Mouse (Mus musculus): ENCODE data around the gene Tm7sf3.

Tm7sf3 gene

DNA sequence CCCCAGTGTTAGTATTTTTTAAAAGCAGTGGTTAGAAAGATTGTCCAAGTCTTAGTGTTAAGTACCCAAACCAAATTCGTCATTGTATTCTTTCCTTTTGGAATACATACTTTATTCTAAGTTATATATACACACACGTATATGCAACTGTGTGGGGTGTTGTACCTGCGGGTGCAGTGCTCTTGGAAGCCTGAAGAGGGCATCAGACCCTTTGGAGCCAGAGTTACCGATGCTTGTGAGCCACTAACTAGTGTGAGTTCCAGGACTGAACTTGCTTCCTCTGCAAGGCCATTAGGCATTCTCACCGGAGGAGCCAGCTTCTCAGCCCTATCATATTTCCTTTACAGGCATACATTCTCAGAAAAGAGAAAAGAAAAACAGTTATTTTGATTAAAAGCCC lies 20.1 kb upstream of the Tm7sf3 start:
- in situ Hi-C loops (cut with MboI; ENCODE audit: low sequenced_read_pairs): loop anchor here (10.0 to 25.0 kb wide), 2 partner anchors 92 to 325 kb away; no protein-coding TSS in a partner anchor

GRCm38 (mm10) chr6:146661655-146662054 lies 19.0 kb upstream of the Tm7sf3 start:
- in situ Hi-C loops (cut with MboI; ENCODE audit: low sequenced_read_pairs): loop anchor here (10.0 to 25.0 kb wide), 2 partner anchors 93 to 326 kb away; no protein-coding TSS in a partner anchor

DNA sequence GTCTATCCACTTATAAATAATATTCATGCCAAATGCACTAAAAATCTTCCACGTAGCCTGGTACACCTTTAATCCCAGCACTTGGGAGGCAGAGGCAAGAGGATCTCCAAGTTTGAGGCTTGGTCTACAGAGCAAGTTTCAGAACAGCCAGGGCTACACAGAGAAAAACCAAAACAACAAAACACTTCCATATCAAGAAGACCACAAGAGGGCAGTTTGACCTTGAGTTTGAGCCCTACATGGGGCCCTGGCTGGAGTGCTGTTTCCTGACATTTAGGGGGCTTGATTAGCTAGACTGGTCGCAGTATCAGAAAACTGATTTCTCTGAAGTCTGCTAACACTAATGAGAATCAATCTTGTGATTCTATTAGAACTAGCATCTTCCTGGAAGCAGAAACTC lies 18.0 kb upstream of the Tm7sf3 start:
- in situ Hi-C loops (cut with MboI; ENCODE audit: low sequenced_read_pairs): loop anchor here (10.0 to 25.0 kb wide), 2 partner anchors 94 to 327 kb away; no protein-coding TSS in a partner anchor

DNA sequence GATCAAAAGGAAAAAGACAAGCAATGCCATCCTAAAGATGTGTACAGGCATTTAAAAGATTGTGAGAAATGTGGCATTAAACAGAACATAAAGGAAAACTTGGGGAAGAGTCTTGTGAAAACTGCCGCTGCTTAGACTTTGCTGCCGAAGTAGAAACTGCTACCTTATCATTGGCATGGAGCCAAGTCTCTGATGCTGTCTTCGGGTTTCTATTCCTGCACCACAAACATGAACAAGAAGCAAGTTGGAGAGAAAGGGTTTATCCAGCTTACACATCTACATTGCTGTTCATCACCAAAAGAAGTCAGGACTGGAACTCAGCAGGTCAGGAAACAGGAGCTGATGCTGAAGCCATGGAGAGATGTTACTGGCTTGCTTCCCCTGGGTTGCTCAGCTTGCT lies 10.6 kb upstream of the Tm7sf3 start:
- in situ Hi-C loops (cut with MboI; ENCODE audit: low sequenced_read_pairs): loop anchor here (25.0 kb wide), 1 partner anchor 334 kb away; no protein-coding TSS in a partner anchor

- in situ Hi-C loops (cut with MboI; ENCODE audit: low sequenced_read_pairs): loop anchor here (25.0 kb wide), 1 partner anchor 336 kb away; no protein-coding TSS in a partner anchor
Observed at GRCm38 (mm10) chr6:146651431-146651830, 8.8 kb upstream of the Tm7sf3 start.

DNA sequence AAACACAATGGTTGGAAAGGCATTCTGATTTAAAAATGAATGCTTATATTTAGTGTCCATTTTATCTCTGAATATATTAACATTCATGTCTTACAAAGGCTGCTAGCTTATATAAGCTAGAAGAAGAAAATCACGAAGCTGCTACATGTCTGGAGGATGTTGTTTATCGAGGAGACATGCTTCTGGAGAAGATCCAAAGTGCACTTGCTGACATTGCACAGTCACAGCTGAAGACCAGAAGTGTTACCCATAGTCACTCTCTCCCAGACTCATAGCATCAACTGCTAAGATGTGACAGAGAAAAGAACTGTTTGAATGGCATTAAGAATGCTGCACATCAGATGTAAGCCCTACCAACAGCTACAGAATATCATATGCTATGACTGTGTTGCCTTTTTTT lies 7.4 kb upstream of the Tm7sf3 start:
- in situ Hi-C loops (cut with MboI; ENCODE audit: low sequenced_read_pairs): loop anchor here (25.0 kb wide), 1 partner anchor 337 kb away; no protein-coding TSS in a partner anchor

DNA sequence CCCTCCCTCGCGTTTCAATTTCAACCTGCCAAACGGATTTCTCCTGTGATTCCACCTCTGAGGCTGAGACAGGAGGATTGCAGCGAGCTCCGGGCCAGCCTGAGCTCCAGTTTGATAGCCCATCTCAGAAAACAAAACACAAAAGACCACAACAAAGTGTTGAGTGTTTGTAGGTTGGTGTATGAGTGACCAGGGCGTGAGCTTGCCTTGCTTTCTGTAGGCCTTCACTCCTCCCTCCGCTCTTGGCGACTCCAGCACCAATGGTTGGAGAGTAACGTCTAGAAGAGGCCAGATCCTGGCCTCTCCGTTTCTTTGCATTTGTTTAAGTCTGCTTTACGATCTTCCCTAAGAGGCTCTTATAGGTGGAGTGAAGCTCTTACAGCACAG lies 553 bp upstream of the Tm7sf3 start:
- in situ Hi-C loops (cut with MboI; ENCODE audit: low sequenced_read_pairs): no loop called here

DNA sequence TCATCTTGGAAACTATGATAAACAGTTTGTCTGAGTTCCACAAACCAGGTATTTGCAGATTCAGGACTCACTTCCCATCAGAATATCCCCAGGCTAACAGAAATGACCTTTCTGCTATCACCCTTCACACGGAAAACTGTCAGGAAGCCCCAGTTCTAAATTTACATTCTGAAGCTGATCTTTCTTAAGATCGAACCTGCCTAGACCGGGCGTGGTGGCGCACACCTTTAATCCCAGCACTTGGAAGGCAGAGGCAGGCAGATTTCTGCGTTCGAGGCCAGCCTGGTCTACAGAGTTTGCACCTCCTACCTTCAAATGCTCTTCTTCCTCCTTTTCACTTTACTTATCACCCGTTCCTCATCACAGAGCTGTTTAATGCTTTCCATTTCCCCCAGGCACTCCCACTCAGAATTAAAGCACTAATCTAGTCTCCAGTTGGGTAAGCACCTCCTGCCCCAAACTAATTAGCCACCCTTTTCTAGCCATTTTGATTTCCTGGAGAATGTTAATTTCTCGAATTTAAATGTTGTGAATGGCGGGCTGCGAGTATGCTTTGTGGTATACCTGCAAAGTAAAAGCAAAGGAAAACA lies 908 bp downstream of the Tm7sf3 start:
- in situ Hi-C loops (cut with MboI; ENCODE audit: low sequenced_read_pairs): no loop called here

GRCm38 (mm10) chr6:146640991-146641390 lies 1.6 kb downstream of the Tm7sf3 start:
- in situ Hi-C loops (cut with MboI; ENCODE audit: low sequenced_read_pairs): no loop called here

GRCm38 (mm10) chr6:146640068-146640965 lies 2.3 kb downstream of the Tm7sf3 start:
- in situ Hi-C loops (cut with MboI; ENCODE audit: low sequenced_read_pairs): no loop called here

GRCm38 (mm10) chr6:146636482-146636881 lies 6.1 kb downstream of the Tm7sf3 start:
- in situ Hi-C loops (cut with MboI; ENCODE audit: low sequenced_read_pairs): no loop called here

GRCm38 (mm10) chr6:146634759-146635606 lies 7.6 kb downstream of the Tm7sf3 start:
- in situ Hi-C loops (cut with MboI; ENCODE audit: low sequenced_read_pairs): no loop called here

DNA sequence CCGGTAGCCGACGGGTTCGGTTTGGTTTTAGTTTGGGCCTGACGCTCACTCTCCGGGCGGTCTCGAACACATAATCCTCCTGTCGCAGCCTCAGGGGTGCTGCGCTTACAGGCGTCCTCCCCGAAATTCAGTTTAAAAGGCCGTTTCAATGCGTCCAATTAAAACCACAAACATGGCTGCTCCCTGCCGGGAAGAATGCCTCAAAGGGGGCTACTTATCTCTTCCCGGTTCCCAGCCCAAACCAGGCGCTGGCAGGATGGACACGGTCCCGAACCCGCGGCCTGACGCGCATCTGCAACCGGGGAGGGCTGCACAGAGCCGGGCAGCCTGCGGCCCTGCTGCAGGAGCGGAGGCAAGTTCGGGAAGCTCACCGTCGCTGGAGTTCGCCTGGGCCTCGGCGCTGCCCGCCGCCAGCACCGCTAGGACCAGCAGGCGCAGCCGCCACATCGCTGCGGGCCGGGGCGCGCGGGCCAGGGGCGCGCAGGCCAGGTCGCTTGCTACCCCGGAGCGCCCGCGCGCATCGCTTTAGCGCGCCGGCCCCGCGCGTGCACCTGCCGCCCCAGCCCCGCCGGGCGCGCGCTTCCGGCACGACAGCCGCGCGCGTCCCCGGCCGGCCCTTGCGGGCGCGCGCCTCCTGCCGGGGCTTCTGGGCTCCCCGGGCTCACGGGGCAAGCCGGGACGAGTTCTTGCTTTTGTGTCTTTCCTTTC lies 8.5 kb downstream of the Tm7sf3 start:
- in situ Hi-C loops (cut with MboI; ENCODE audit: low sequenced_read_pairs): no loop called here

- in situ Hi-C loops (cut with MboI; ENCODE audit: low sequenced_read_pairs): no loop called here
Observed at GRCm38 (mm10) chr6:146633629-146634014, 9.0 kb downstream of the Tm7sf3 start.

DNA sequence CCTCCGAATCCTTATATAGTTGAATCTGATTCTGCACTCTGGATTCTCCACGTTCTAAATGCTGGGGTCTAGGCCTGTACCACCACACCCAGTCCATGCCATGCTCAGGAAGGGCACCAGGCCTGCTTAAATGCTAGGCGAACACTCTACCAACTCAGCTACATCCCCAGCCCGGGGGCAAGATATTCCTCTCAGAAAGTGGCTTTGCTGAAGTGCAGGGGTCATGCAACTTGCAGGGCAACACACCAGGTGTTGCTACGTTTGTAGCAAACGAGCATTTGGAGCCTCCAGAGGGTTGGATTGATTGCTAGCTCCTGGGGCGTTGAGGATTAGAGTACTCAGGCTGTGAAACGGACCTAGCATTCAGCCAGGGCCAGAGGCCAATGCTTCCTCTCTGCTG lies 9.5 kb downstream of the Tm7sf3 start:
- in situ Hi-C loops (cut with MboI; ENCODE audit: low sequenced_read_pairs): no loop called here

DNA sequence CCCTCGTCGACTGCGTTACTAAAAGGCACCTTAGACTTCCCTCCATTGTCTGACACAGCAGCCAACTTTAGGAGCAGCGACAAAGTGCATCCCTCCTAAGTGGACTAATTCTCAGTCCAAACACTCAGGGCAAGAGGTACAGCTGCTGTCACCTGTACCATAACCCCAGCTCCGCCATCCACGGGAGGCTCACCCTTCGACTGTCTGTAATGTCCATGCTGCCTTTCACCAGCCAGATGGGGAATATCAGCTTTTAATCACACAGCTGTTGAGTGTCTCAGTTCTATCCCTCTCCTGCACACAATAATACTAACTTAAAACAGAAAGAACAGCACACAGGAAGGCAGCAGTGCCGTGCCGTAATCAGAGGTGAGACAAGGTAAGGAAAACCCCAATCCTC lies 10.2 kb downstream of the Tm7sf3 start:
- in situ Hi-C loops (cut with MboI; ENCODE audit: low sequenced_read_pairs): no loop called here

DNA sequence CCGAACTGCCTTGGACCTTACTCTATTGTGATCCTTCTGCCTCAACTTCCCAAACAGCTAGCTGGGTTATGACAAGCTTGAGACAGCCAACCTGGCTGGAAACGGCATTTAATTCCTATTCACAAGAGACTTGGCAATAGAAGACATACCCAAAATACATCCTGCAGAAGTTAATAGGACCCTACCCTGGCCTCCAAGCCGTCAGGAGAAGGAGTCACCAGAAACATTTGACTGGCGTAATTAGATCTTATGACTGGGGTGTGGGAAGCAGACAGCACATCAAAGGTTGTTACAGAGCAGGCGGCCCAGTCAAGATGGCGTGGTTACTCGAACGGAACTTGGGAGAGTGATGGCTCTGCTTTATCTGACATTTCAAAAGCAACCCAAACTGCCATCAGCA lies 10.8 kb downstream of the Tm7sf3 start:
- in situ Hi-C loops (cut with MboI; ENCODE audit: low sequenced_read_pairs): no loop called here

- in situ Hi-C loops (cut with MboI; ENCODE audit: low sequenced_read_pairs): no loop called here
Observed at GRCm38 (mm10) chr6:146630961-146631360, 11.7 kb downstream of the Tm7sf3 start.

GRCm38 (mm10) chr6:146629781-146630756 lies 12.6 kb downstream of the Tm7sf3 start:
- in situ Hi-C loops (cut with MboI; ENCODE audit: low sequenced_read_pairs): no loop called here

Data from CH12F3 (cell line).